Mouse (Mus musculus) right cerebral cortex, postnatal 36 days (tissue): ENCODE results near the gene Nek10.
"Not testable (repeated sequence)": the region's sequence is repeated elsewhere in the genome, so short reads cannot be mapped to it uniquely, and the experiment has no call there.

Experiments used
- DNase-seq, 2 experiments: peaks; one replicate each; pipeline ENCODE4 v3.0.0; 2022; ENCODE audit warnings: low spot score in 2 of 2, mixed read lengths in 1 of 2

Nek10 gene

DNA sequence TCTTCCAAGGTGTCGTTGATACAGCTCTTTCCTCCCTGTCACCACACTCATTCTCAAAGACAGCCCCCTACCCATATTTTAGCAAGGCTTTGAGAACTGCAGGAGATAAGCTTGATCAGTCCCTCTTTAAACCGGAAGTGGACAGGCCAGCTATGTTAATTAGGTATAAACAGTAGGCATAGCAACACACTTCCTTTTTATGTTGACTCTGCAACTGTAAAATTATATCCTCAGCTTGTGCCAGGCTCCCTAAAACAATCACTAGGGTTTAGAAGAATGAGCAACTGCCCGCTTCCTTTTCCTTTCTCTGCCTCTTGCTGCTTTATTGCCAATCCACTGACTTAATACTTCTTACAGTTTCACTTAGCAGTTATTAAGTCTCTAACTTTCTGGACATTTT is 67.2 kb downstream of the Nek10 start:
- no peak for DNase-seq

DNA sequence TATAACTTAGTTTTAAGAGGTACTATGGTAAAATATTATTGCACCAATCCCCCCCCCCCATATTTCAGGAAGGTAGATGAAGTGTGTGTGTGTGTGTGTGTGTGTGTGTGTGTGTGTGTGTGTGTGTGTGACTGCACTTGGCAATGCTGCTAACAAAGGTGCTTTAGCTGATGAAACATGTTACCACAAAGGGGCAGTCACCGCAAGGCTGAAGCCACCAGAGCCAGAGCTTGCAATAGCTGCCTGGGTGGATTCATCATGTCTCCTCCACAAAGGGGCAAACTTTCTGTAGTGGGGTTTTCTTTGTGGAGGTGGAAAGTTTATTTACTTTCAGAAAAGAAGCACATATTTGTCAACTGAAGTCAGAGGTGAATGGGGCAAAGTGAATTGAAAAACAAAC is 67.9 kb downstream of the Nek10 start:
- DNase-seq, result no peak

DNA sequence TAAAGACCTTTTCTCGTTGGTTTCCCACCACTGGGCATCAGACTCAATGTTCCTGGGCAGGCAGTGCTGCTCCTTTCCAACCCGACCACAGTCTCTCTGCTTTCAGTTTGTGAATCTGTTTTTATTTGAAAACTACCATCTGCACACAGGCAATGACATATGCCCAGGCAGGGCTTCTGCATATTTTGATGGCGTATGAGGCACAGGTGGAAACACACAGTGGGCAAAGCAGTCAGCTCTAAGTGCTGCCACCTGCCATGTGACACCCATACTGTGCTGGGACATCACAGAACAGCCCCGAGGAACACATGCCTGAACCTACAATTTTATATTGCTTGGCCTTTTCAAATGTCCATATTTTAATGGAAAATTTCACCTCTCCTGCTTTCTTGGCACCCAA is 68.5 kb downstream of the Nek10 start:
- DNase-seq, result no peak

DNA sequence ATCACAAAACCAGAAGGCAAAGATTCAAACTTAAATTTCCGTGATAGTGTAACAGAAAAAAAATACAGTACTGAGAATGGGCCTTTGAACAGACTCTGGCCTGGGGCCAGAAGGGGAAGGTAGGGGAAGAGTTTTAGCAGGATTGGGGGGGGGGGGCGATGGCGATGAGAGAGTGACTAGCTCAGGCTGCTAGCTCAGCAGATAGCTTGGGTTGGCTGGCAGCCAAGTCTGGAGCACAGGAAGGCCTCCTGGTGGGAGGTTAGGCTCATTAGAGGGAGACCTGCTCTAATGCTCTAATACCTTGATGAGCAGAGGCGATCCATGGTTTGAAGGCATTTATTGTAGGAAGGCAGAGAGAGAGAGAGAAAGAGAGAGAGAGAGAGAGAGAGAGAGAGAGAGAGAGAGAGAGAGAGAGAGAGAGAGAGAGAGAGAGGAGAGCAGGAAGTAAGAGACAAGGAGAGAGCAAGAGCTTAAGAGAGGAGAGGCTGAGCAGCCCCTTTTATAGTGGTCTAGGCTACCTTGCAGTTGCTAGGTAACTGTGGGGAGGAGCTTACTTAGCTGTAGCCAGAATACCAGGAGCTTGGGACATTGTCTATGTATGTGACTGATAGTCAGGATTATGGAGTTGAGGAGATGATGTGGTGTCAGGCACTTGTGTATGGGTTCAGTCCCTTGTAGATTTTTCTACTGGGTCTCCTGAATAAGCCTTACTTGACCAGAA is 90.9 kb downstream of the Nek10 start:
- DNase-seq, result no peak

DNA sequence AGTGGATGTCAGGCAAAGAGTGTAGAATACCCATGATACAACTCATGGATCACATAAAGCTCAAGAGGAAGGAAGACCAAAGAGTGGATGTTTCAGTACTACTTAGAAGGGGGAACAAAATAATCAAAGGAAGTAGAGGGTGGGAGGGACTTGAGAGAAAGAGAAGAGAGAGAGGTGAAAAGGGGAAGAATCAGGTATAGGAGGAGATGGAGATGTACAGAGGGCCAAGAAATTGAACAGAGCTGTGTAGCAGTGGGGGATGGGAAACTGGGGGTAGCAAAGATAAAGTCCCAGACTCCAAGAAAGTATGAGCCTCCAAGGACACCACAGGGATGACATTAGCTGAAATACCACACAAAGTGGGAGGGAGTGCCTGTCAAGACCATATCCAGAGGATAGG is 91.6 kb downstream of the Nek10 start:
- no peak for DNase-seq

DNA sequence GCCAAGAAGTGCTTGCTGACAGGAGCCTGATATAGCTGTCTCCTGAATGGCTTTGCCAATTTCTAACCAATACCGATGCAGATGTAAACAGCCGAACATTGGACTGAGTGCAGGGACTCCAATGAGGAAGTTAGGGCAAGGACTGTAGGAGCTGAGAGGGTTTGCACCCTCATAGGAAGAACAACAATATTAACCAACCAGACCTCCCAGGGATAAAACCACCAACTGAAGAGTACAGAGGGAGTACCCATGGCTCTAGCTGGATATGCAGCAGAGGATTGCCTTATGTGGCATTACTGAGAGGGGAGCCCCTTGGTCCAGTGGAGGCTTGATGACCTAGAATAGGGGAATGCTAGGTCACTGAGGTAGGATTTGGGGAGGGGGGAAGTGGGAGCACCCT is 92.1 kb downstream of the Nek10 start:
- DNase-seq, result no peak

DNA sequence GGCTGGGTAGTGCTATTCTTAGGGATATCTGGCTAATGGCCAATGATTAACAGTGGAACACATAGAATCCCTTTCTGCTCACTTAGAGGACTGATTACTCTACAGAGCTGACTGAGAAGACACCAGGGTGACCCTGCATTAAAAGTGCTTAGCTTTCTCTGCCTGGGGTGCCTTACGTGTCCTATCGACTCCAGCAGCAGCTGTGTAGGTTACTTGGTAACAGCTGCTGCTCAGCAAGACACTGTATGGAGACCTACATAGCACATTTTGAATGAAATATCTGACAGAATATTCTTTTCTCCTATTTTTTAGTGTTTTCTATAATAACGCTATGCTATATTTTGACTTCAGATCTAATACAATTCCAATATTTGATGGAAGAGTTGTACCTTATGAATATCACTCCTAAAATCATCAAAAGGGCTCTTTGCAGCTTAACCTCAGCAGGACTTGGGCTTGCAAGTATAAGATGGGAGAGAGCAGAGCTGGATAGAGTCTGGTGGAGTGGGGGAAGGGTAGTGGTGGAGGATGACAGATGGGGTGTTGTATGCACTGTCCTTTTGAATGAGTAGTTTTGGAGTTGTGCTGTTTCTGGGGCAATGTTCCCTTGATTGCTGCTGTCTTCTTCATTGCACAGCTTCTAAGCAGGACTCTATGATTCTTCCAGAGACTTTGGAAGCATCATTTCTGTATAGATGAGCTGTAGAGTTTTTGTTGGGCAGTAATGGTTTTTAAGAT is 93.4 kb downstream of the Nek10 start:
- DNase-seq, result no peak

DNA sequence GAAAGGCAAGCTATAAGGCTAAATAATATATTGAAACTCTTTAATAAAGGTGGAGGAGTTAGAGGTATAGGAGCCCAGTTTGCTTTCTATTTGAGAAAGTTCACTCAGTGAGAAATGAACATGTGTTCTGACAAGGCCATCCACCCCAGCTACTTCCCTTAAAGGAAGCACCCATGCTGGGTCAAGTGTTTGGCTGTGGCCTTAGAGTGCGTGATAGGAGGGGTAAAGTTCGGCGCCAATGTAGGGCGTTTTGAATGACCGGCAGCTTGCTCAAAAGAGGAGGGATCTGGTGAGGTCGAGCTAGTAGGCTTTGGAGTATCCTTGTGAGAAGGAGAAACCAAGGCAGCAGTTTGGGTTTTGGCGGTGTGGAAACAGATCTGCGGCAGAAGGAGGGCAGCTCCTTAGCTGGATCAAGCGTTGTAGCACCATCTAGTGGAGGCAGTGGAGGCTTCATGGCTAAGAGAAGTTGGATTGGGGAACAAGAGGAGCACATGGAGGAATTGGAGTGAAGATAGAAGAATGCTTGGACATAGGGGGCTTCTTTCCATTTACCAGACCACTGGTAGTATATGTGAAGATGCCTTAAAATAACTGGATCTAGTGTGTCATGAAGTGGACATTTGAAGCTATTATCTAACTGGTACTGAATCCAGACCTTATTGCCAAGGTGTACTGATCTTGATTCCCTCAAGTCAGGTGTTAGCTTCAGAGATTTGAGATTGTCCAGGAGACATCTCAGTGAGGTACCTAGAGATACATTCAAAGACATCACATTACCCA is 101.7 kb downstream of the Nek10 start:
- DNase-seq, result peak; percentile 38 to 57

DNA sequence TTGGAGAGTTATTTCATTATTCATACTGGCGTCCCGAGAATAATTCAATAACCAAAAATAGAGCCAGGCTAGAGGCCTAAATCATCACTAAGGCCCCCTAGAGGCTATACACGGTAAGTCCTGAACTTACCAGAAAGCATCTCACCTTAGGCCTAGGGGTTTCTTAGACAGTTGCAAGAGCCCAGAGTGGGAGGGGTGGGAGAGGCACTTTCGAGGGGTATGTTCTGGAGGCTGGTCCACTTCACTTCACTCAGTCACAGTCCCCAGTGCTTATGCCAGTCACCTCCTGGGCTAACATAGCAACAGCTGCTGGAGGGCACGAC is 102.3 kb downstream of the Nek10 start:
- no peak for DNase-seq

DNA sequence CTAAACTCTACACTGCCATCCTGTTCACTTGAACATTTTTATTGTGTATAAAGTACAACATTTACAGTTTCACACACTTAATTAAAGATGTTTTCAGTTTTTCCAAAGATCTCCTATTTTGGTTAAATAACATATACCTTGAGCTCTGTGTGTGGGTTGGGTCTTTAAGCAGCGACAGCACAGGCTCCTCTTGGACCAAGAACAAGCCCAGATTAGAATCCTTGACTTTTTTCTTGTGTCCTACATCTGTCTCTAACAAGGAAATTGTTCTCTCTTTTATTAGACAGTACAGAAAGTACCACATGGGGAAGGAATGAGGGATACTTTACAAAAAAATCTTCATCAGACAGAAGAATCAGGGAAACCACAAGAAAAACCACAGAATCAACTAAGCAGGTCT is 122.4 kb downstream of the Nek10 start:
- DNase-seq, result no peak

DNA sequence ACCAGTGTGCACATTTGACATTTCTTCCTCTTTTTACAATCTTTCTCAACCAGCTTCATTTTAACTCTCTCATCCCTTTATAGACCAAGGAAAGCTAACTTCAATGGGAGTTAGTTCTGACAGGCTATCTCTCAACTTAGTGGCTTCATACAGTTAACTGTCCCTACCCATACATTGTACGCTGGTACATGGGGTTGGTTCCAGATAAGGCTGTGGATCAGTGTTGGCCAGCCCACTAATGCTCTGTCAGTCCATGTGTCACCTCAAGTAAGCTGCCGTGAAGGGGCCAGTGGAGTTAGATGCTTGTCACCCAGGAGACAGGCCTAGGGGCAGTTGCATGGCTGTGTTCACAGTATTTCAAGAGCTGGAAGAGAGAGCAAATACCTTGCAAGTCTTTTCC is 124.3 kb downstream of the Nek10 start:
- no peak for DNase-seq

DNA sequence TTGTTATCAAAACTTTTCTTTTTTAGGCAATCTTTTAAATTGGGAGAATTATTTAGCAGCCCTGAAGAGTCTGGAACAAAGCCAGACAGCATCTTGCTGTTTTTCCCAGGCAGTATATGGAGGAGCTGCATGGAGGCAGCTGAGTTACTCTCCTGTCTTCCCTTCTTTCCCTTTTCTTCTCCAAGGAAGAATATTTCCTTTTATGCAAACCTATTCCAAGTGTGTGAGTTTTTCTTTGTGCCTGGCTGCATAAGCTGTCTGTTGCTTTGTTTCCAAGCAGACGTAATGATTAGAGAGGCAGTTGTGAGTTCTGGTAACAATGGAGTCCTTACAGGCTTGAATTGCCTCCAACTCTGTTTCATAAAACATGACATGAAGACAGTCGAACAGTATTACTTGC is 131.8 kb downstream of the Nek10 start:
- no peak for DNase-seq

DNA sequence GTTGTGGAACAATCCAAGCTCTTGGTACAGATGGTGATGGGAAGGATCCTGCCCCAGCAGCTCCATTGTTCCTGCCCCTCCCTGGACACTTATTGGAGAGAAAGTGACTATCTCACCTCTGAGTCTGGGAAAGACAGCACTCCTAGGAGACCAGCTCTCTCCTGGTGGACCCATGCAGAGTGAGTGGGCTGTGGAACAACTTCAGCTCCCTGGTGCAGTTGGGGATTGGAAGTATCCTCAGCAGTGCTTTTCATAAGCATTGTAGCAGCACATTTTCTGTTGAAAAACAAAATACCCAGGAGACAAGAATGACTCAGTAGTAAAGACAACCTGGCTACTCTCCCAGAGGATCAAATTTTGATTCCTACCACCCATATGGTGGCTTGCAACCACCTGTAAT is 142.7 kb downstream of the Nek10 start:
- no peak for DNase-seq

DNA sequence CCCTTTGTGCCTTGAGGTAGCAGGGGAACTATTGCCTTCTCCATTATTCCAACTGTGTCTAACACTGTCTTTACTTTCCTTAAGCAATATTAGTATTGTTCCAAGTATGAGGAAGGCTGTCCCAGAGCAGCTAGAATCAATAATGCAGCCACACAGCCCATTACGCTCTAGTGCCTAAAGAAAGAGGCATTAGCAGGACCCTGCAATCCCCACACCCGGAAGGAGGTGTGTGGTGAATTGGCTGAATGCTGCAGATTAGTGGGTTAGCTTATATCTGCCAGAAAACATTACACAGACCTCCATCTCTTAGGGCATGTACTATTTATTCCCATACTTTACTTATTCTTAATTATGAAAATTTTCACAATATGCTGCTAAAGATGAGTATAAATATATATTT is 145.8 kb downstream of the Nek10 start:
- DNase-seq, result no peak

DNA sequence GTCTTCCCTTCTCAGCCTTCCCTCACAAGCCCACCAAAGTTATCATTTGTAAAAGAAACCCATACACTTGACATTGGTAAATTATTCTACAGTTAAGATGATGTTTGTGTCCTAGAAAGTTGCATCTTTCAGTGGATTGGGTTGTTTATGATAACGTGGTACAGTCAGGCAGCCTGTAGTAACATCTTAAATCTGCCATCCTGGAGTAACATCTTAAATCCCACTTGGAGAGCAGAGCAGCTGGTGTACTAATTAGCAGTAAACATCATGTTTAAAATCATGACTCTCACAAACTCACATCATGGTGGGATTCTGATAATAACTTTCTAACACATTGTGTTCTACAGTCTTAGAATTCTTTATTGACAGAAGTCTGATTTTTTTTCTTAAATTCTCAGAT is 148.6 kb downstream of the Nek10 start:
- no peak for DNase-seq

DNA sequence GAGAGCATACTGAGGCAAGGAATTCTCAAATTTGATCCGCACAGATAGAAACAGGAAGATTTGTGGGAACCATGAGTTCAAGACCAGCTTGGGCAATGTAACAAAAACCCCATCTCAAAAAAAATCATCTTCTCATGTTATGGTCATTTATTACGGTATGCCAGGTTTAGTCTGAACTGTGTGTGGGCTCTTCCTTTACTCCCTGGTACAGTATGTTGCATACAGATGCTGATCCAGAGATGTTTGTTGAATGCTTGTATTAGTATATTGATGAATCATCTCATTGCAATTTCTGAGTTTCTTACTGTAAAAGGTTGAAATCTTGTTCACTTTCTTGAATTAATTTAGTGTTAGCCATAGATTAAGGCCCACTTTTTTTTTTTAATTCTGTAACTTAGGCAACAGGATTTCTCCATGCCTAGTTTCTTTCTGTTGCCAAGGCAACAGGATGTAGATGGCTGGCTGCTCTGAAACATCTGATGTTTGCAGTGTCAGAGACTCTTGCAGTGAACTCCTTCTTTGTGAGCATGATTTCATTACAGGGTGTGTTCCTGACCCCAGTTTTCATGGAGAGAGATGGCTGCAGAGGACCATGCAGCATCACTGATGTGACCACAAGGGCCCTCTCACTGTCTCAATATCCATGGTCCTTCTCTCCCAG is 156.7 kb downstream of the Nek10 start:
- no peak for DNase-seq

DNA sequence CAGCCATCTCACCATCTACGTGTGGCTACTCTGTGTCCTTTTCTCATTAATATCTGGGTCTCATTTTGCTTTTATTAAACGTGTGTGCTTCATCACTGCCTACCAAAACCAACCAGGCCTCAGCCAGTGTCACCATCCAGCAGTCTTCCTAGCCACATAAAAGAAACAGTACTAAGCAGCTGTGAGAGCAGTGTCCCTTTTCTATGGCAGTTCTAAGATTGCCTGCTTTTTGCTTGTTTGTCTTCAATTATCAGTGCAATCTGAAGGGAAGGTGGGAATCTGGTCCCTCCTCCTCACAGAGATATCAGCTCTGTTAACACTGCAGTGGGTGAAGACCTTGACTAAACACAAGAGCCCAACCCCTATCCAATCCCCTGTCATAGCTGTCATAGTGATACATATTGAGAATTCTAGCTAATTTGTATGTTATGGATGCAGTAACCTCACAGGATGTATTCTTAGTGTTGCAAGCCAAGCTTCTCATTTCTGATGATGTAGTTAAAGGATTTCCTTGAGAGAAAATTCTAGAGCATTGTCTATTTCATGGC is 157.3 kb downstream of the Nek10 start:
- DNase-seq, result no peak

DNA sequence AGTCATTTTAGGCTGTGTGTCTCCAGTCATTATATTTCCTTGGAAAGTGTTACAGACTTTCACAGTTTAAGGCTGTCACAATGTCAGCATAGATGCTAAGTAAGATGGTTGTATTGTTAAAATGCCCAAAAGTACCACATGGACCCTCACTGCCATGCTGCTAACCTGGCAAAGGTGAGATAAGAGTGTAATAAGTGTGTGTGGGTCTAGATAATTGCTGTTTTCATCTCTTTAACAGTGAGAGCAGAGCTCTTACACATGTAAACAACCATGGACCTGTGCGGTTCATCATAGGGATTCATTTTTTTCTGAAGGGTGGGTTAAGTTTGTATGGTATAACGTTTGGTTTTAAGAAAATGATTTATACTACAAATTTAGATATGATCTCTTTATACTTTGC is 167.4 kb downstream of the Nek10 start:
- no peak for DNase-seq

DNA sequence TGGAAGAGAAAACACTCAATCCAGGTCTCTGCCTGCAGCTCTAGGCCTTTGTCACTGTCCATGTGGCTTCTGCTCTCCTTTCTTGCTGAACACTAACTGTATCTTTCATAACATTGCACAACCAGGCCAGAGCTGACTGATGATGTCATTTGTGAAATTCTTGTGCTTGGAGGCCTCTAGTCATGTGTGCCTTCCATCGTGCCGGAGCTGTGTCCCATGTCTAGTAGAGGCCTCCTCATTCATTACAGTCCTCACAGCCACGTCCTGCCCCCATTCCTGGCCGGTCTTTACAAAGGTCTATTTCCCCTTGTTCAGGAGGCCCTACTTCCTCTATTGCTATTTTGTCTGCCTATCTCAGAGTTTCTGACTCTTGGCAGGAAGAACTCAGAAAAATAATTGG is 167.8 kb downstream of the Nek10 start:
- DNase-seq, result no peak

DNA sequence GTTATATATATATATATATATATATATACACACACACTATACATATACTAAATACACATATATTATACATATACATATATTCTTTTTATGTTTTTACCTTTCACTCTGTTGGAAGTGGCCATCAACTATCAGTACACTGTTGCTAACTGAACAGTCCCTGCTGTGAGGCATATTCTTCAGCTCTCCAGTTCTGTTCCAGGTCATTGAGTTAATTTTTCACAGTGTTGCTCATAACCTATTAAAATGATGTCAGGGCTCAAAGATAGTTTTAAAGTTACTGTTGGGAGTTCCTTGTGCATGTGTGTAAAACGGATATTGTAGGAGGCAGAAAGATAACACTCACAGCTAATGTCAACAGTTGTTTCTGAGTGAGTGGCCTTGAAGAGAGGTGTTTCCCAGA is 170.9 kb downstream of the Nek10 start:
- DNase-seq, result no peak

DNA sequence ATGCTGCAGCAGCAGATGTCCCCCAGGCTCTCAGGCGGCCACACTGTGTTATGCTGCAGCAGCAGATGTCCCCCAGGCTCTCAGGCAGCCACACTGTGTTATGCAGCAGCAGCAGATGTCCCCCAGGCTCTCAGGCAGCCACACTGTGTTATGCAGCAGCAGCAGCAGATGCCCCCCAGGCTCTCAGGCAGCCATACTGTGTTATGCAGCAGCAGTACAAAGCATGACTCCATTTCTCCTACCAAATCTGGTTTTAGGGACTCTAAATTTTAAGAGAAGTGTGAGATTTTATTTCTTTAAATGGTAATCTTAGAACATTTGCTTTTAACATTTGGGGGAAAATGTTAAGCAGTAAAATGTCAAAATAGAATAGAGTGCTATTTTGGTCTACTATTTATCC is 180.9 kb downstream of the Nek10 start:
- DNase-seq, result not testable (repeated sequence)
